Mouse (Mus musculus) stomach, embryonic 15.5 days (tissue): ENCODE results near the gene 9530077C05Rik. TPM values are rescaled to one million over a fixed set of nuclear protein-coding genes. Genes with fewer than 3 reads are reported as not detected.
A peak's percentile ranks its signal among the peaks of the same experiment; 100 is the strongest.

Experiments
- ATAC-seq: fragments of 200-750 bp; cut with Nextera tagmentation; 2 replicates; pipeline ENCODE4 v1.8.0; 2017; ENCODE audit warnings: low read depth, moderate number of reproducible peaks, moderate TSS enrichment; ENCODE audit not compliant: insufficient read depth, low FRiP score
- H3K27ac ChIP-seq: fragments of 300-500 bp; sonication (generic); 2 replicates; pipeline ENCODE4 v1.5.1; 2015; ENCODE audit warnings: mild to moderate bottlenecking, inconsistent platforms
- H3K27me3 ChIP-seq: fragments of 300-500 bp; sonication (generic); replicated peaks from 2 replicates; pipeline ENCODE4 v1.6.1; 2015; ENCODE audit warnings: inconsistent platforms
- H3K36me3 ChIP-seq: fragments of 300-500 bp; sonication (generic); 2 replicates; pipeline ENCODE4 v1.6.1; 2015; ENCODE audit warnings: inconsistent platforms
- H3K4me1 ChIP-seq: fragments of 300-500 bp; sonication (generic); 2 replicates; pipeline ENCODE4 v1.6.1; 2015; ENCODE audit warnings: inconsistent platforms
- H3K4me2 ChIP-seq: fragments of 300-500 bp; sonication (generic); 2 replicates; pipeline ENCODE4 v1.6.1; 2015; ENCODE audit warnings: mild to moderate bottlenecking, inconsistent platforms
- H3K4me3 ChIP-seq: fragments of 300-500 bp; sonication (generic); replicated peaks from 2 replicates; pipeline ENCODE4 v1.5.1; 2015; ENCODE audit warnings: inconsistent platforms
- H3K9ac ChIP-seq: fragments of 300-500 bp; sonication (generic); 2 replicates; pipeline ENCODE4 v1.6.1; 2015; ENCODE audit warnings: inconsistent platforms
- H3K9me3 ChIP-seq: fragments of 300-500 bp; sonication (generic); 2 replicates; pipeline ENCODE4 v1.6.1; 2016; ENCODE audit warnings: inconsistent platforms
- WGBS: fragments of 180-500 bp; shearing (Covaris S2); methylation state at CpG from one replicate; pipeline ENCODE4 v1.1.7; 2015; 5-methylcytosine and 5-hydroxymethylcytosine counted together
- polyA plus RNA-seq: library from polyadenylated mRNA; unstranded; fragments of >200 nt; fragmentation: Nextera tagmentation; extraction: Ambion mirVana; gene quantifications from 2 replicates; pipeline ENCODE4 v1.2.1, GENCODE M21; 2015

9530077C05Rik gene
- polyA plus RNA-seq, 1 experiment from 2014 or later, result 4.0 TPM

DNA sequence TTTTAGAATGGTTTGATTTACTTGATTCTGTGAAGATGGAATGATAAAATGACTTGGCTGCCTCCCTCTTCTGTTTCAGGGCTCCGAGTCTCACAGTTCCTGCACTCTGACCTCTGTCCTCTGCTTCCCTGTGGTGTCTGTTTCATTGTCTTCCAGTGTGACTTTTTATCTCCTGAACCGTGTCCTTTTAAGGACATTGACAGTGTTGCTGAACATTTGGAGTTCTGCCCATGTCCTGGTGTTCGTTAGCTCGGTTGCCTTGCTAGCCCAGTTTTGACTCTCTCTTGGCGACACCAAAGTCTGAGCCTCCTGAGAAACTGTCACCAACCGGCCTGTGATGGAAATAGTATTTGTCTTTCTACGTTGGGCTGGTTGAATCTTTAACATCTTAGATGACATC lies 9.2 kb downstream of the 9530077C05Rik start:
- 54% methylated on average over 7 of the region's 7 CpGs for WGBS
- H3K4me2 ChIP-seq, result no peak overlapping the region
- H3K36me3 ChIP-seq, result no peaks in the 10 kb centered on the region

DNA sequence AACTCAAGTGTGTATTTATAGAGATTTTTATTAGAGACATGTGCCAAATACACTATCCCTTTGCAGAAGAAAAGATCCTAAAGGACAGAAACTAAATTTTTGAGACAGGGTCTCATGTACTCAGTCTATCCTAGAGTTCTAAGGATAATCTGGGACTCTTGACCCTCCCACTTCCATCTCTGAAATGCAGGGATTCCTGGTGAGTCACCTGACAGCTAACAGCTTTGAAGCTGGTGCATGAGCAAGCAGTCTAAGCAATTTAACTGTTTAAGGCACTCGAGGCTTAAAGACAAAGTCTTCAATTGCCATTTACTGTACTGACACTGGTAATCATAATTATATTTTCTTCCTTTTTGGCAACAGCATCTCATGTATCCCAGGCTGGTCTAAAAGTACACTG lies 11.2 kb downstream of the 9530077C05Rik start:
- no peaks in the 10 kb centered on the region for H3K4me1 ChIP-seq
- no peak overlapping the region for H3K27ac ChIP-seq
- no peaks in the 10 kb centered on the region for H3K36me3 ChIP-seq
- H3K27me3 ChIP-seq, result no peaks in the 10 kb centered on the region
- no peaks in the 10 kb centered on the region for H3K9me3 ChIP-seq
- 55% methylated on average over 1 of the region's 1 CpGs for WGBS
- H3K9ac ChIP-seq, result no peak overlapping the region
- no peak overlapping the region for H3K4me3 ChIP-seq
- H3K4me2 ChIP-seq, result no peak overlapping the region
- no peak for ATAC-seq

More for the DNA sequence above, 9.2 kb downstream of the 9530077C05Rik start:
- Histone ChIP-seq H3K4me3 (no peak overlapping the region), H3K9ac (no peak overlapping the region), H3K27ac (no peak overlapping the region), H3K4me1 (no peaks in the 10 kb centered on the region), H3K27me3 (no peaks in the 10 kb centered on the region), H3K9me3 (no peaks in the 10 kb centered on the region)
- ATAC-seq, result no peak

DNA sequence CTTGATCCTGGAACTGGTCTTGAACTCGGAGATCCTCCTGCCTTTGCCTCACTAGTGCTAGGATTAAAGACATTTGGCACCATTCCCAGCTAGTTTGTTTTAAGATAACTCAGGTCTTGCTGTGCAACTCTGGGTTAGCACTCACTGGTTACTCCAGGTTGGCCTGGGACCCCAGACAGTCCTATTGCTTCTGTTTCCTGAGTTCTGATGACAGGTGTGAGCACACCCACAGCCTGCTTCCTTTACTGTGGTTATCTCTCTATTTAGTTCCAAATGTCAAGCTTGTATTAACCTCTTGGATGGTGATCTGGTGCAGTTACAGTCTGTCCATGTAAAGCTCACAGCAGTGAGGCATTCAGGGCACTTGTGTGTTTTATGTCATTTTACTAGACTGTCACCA lies 12.2 kb downstream of the 9530077C05Rik start:
- Histone ChIP-seq H3K9me3 (no peaks in the 10 kb centered on the region), H3K27ac (no peak overlapping the region), H3K36me3 (no peaks in the 10 kb centered on the region), H3K9ac (no peak overlapping the region), H3K27me3 (no peaks in the 10 kb centered on the region), H3K4me3 (no peak overlapping the region), H3K4me1 (no peaks in the 10 kb centered on the region), H3K4me2 (no peak overlapping the region)
- no peak for ATAC-seq
- WGBS, result 67% methylated on average over 1 of the region's 1 CpGs

DNA sequence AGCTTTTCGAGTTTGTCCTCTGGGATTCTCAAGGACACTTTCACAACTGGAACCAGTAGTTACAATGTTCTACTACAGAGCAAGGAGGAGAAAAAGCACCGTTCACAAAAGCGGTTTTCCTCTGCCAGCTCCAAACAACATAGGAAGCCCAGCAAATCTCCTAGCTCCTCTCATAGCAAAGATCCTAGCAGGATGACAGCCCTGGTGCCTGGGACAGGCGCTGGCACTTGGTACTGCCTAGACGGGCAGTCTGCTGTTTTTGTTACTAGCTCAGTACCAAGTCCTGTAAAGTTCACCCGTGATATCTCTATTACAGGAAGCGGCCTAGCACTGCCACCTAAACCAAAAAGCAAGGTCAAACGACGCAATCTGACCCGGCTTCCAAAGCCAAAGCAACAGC lies 12.9 kb downstream of the 9530077C05Rik start:
- no peak for ATAC-seq
- H3K4me3 ChIP-seq, result no peak overlapping the region
- no peak overlapping the region for H3K9ac ChIP-seq
- H3K4me1 ChIP-seq, result no peaks in the 10 kb centered on the region
- H3K27ac ChIP-seq, result no peak overlapping the region
- H3K36me3 ChIP-seq, result no peaks in the 10 kb centered on the region
- no peaks in the 10 kb centered on the region for H3K27me3 ChIP-seq
- WGBS, result 69% methylated on average over 10 of the region's 10 CpGs
- no peaks in the 10 kb centered on the region for H3K9me3 ChIP-seq
- no peak overlapping the region for H3K4me2 ChIP-seq

DNA sequence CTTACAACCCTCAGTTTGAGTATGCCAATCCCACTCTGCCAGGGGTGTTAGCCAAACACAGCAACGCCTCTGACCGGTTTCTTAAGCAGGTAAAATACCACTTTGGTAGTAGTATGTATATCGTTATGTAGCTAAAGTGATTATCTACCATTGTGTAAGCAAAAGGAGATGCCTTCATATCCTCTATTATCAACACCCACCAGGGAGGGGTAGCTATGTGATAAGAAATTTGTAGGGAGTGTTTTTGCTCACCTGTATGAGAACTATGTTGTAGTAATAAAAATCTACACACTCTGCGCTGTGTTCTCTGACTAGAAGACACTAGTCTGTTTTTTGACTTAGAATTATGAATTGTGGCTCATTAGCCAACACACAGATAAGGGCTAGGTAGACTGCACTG lies 13.4 kb downstream of the 9530077C05Rik start:
- Histone ChIP-seq H3K4me3 (no peak overlapping the region), H3K9ac (no peak overlapping the region), H3K27me3 (no peaks in the 10 kb centered on the region), H3K9me3 (no peaks in the 10 kb centered on the region), H3K4me2 (no peak overlapping the region), H3K27ac (no peak overlapping the region), H3K36me3 (no peaks in the 10 kb centered on the region), H3K4me1 (peaks cover under 1% of the 10 kb centered on the region; the same call in 1 of the 2 replicates)
- 85% methylated on average over 4 of the region's 4 CpGs for WGBS
- no peak for ATAC-seq

DNA sequence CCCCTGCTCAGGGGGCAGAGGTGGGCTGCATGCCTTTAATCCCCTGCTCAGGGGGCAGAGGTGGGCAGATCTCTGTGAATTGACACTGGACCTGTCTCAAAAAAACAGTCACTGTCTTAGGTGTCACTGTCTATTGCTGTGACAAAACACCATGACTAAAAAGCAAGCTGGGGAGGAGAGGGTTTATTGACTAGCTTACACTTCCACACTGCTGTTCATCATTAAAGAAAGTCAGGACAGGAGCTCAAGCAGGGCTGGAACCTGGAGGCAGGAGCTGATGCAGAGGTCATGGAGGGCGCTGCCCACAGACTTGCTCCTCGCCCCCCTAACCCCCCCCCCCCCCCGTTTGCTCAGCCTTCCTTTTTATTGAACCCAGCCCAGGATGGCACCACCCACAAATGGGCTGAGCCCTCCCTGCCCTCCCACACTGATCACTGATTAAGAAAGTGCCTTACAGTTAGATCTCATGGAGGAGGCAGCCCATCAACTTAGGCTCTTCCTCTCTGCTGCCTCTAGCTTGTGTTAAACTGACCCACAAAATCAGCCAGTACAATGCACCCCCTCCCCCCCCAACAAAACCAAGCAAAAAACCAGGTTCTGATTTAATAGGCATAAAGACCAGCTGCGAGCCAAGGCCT lies 16.8 kb downstream of the 9530077C05Rik start:
- H3K4me3 ChIP-seq, result no peak overlapping the region
- H3K27ac ChIP-seq, result no peak overlapping the region
- 44% methylated on average over 4 of the region's 4 CpGs for WGBS
- H3K4me1 ChIP-seq, result peaks cover 7% of the 10 kb centered on the region; the same call in 1 of the 2 replicates
- no peaks in the 10 kb centered on the region for H3K27me3 ChIP-seq
- H3K9ac ChIP-seq, result no peak overlapping the region
- no peaks in the 10 kb centered on the region for H3K36me3 ChIP-seq
- no peaks in the 10 kb centered on the region for H3K9me3 ChIP-seq
- no peak overlapping the region for H3K4me2 ChIP-seq
- peak; percentile 50; the same call in 1 of the 2 replicates for ATAC-seq

DNA sequence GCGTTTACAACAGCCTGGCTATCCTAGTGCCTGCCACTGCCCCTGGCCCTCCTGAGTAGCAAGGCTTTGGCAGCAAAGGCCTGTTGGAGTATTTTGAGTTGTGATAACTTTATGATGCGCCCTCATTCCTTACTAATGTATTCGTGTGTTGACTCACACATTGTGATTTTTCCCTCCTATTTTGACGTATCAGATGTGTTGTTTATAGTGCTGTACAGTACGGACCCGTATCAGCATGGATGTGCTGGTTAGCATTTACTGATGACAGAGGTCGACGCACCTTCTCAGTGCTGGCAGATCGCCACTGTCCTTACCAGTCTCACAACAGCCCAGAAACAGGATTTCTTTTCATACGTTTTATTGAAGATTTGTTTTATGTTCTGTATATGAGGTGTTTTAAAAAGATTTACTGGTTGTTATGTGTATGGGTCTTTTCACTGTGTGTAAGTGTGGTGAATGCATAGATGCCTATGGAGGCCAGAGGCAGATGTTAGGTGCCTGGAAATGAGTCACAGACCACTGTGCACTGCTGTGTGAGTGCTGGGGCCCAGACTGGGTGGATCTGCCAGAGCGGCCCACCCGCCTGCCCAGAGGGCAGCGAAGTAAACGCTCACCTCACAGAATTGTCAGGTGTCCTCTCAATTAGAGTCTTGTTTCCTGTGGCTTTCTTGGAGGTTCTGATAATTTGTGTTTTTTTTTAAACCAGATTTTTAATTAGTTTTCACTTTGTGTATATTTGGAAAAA lies 17.5 kb downstream of the 9530077C05Rik start:
- Histone ChIP-seq H3K36me3 (no peaks in the 10 kb centered on the region), H3K4me3 (no peak overlapping the region), H3K4me2 (no peak overlapping the region), H3K27me3 (no peaks in the 10 kb centered on the region), H3K9ac (no peak overlapping the region), H3K27ac (no peak overlapping the region), H3K4me1 (peaks cover 7% of the 10 kb centered on the region; the same call in 1 of the 2 replicates), H3K9me3 (no peaks in the 10 kb centered on the region)
- no peak for ATAC-seq
- WGBS, result 75% methylated on average over 14 of the region's 14 CpGs

DNA sequence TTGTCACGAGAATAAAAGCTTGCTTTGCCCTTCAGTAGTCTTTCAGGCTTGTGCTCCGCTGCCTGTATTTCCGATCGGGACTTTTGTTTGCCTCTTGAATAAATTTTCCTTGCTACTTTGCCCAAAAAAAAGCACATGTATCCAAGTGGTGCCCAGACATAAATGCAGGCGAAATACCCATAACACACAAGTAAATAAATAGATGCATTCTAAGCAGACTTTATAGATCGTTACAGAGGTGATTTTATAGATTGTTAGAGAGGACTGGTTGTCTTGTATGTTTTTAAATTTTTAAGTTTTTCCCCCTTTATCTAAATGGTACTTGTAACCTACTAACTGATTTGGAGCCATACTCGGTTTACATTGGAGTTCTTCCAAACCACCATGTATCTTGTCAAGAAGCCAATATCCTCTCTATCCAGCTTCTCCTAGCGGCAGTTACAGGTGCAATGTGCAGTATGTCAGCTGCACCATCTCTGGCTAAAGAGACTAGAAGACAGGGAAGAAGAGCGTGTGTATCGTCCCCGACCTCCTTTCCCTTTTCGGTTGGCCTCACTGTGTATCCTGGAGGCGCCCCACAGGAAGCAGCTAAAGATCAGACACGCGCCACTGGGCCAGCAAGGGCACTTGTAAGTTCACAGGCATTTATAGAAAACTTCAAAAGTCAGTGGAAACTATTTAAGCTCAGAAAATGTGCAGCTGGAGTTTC lies 18.4 kb downstream of the 9530077C05Rik start:
- Histone ChIP-seq H3K4me2 (0 out of 2 replicates have a peak overlapping the region, but pooled peaks have one; percentile 11), H3K27me3 (no peaks in the 10 kb centered on the region), H3K9ac (no peak overlapping the region), H3K4me1 (peaks cover 7% of the 10 kb centered on the region; the same call in 1 of the 2 replicates), H3K27ac (no peak overlapping the region), H3K36me3 (no peaks in the 10 kb centered on the region), H3K9me3 (no peaks in the 10 kb centered on the region), H3K4me3 (no peak overlapping the region)
- 51% methylated on average over 15 of the region's 15 CpGs for WGBS
- ATAC-seq, result no peak

DNA sequence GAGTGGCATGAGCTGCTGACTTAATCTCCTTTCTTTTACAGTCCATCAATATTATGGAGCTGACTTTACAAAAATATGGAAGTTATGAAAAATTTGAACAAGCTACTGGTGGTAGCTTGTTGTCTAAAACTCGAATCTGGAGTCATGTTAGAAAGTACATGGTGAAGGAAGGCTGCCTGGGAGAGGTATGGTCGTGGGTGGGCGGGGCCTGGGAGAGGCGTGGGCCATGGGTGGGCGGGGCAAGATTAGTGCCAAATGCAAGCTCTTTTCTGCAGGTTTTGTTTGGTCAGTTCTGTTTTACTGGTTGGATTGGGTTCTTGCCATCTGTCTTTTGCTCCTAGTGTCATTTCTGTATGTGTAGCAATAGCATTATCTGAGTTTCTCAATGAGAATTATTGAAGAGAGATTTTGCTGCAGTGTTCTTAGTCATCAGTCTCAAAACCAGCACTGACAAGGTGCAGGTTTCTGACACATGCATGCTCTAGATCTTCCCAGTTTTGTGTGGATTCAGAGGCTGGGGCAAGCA lies 19.1 kb downstream of the 9530077C05Rik start:
- no peaks in the 10 kb centered on the region for H3K27me3 ChIP-seq
- WGBS, result 26% methylated on average over 5 of the region's 5 CpGs
- H3K9ac ChIP-seq, result no peak overlapping the region
- no peak overlapping the region for H3K4me2 ChIP-seq
- no peak; the same call in 1 of the 2 replicates for ATAC-seq
- peaks cover 7% of the 10 kb centered on the region; the same call in 1 of the 2 replicates for H3K4me1 ChIP-seq
- no peak overlapping the region for H3K4me3 ChIP-seq
- no peak overlapping the region for H3K27ac ChIP-seq
- no peaks in the 10 kb centered on the region for H3K9me3 ChIP-seq
- no peaks in the 10 kb centered on the region for H3K36me3 ChIP-seq

DNA sequence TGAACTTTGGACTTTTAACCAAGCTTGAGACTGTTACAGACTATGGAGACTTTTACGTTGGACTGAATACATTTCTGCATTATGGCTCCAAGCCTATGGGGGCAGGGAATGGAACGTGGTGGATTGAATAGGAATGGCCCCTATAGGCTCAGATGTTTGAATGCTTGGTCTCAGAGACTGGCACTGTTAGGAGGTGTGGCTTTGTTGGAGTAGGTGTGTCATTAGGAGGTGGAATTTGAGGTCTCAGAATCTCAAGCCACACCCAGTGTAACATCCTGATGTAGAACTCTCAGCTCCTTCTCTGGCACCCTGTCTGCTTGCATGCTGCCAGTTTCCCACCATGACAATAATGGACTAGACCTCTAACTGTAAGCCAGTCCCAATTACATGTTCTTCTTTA lies 21.9 kb downstream of the 9530077C05Rik start:
- H3K9ac ChIP-seq, result no peak overlapping the region
- no peak for ATAC-seq
- no peak overlapping the region for H3K27ac ChIP-seq
- WGBS, result 69% methylated on average over 2 of the region's 2 CpGs
- H3K27me3 ChIP-seq, result no peaks in the 10 kb centered on the region
- peaks cover 7% of the 10 kb centered on the region; the same call in 1 of the 2 replicates for H3K4me1 ChIP-seq
- H3K4me3 ChIP-seq, result no peak overlapping the region
- no peaks in the 10 kb centered on the region for H3K9me3 ChIP-seq
- H3K4me2 ChIP-seq, result no peak overlapping the region
- H3K36me3 ChIP-seq, result no peaks in the 10 kb centered on the region

DNA sequence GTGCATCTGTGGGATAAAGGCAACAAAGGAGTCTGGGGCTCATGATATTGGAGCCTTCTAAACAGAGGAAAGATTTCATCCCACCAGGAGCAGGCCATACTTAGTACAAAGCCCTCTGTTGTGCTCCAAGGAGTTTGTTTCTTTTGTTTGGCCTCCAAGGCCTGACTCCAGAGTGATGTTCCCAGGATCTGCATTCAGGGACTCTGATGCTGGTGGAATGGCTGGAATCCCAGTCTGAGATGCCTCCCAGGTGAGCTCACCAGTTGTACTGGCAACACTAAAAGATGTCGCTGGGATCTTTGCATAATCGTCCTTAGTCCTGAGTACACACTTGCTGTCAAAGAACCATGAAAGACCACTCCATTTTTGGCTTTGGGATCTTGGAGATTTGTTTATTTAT lies 22.8 kb downstream of the 9530077C05Rik start:
- Histone ChIP-seq H3K4me1 (peaks cover 7% of the 10 kb centered on the region; the same call in 1 of the 2 replicates), H3K4me3 (no peak overlapping the region), H3K36me3 (no peaks in the 10 kb centered on the region), H3K9ac (no peak overlapping the region), H3K4me2 (no peak overlapping the region), H3K27ac (no peak overlapping the region), H3K27me3 (no peaks in the 10 kb centered on the region), H3K9me3 (no peaks in the 10 kb centered on the region)
- no peak for ATAC-seq
- 76% methylated on average over 2 of the region's 2 CpGs for WGBS

DNA sequence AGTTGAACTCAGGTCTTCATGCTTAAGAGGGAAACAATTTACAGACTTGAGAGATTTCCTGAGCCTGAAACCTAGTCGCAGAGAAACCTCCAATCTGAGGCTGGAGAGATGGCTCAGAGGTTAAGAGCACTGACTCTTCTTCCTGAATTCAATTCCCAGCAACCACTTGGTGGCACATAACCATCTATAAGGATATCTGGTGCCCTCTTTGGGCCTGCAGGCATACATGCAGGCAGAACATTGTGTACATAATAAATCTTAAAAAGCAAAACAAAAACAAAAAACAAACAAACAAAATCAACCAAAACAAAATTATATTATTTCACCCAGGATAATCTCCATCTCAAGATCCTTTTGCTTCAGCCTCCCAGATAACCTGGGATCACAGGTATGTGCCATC lies 27.5 kb downstream of the 9530077C05Rik start:
- no peak for ATAC-seq

More for the DNA sequence above, 27.5 kb downstream of the 9530077C05Rik start:
- Histone ChIP-seq H3K4me2 (no peak overlapping the region), H3K9ac (no peak overlapping the region), H3K27ac (no peak overlapping the region), H3K9me3 (no peaks in the 10 kb centered on the region), H3K36me3 (no peaks in the 10 kb centered on the region), H3K27me3 (no peaks in the 10 kb centered on the region), H3K4me3 (no peak overlapping the region), H3K4me1 (no peaks in the 10 kb centered on the region)
- WGBS, result 61% methylated on average over 1 of the region's 1 CpGs
